Comparison of ENCODE assay signal across 17 mouse cellular contexts in the genomic region with DNA sequence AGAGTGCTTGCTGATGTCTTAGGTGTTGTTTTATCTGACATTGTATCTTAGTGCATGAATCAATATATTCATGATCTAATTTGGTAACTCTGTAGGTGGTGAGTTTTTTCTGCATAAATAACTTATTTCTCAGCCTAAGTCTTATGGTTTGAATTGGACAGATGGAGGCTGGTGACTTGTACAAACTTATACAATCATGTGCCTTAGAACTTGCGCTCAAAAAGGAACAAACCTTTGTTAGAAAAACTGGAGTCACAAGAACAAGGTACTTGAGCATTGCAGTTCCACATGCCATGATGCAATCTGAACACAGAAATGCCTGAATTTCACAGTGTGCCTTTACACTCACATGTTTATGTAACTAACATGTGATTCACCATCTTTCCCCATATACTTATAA.
"Had no signal": no experiment of that assay in that cellular context is flagged by ENCODE, and none has a peak within 500 bp of the region (broad histone marks: within the 10 kb centered on the region; RNA-seq: fewer than 3 reads in every experiment).

No protein-coding gene starts in this region.

- ATAC-seq: hindbrain, embryonic 16.5 days; inflammation-experienced regulatory T-cells, adult 6 months; intestine, embryonic 15.5 days; intestine, postnatal 0 days had no signal

- DNase-seq: gastrocnemius, adult 2 months; gastrocnemius, postnatal 10 days; gastrocnemius, postnatal 25 days; heart, adult 18-20 months; heart, postnatal 10 days; heart, postnatal 4 days; kidney, adult 18-20 months; kidney, adult 8-10 months; kidney, postnatal 10 days; kidney, postnatal 25 days; kidney, postnatal 4 days; liver; liver, embryonic 13.5 days had no signal
